ENCODE assay signal across 36 mouse cellular contexts in genomic region chr2:132123063-132123462, GRCm38 (mm10).
"Had no signal": no experiment of that assay in that cellular context is flagged by ENCODE, and none has a peak within 500 bp of the region (broad histone marks: within the 10 kb centered on the region; RNA-seq: fewer than 3 reads in every experiment).

No protein-coding gene starts in this region.

- H3K9me3 ChIP-seq: heart, embryonic 10.5 days; heart, embryonic 12.5 days; heart, embryonic 13.5 days; heart, embryonic 15.5 days; hindbrain, embryonic 10.5 days; hindbrain, embryonic 12.5 days; hindbrain, embryonic 13.5 days; hindbrain, embryonic 15.5 days; intestine, embryonic 15.5 days; kidney, embryonic 15.5 days had no signal

- H3K27me3 ChIP-seq: heart, embryonic 12.5 days; heart, embryonic 13.5 days; heart, embryonic 15.5 days; hindbrain, embryonic 12.5 days; hindbrain, embryonic 13.5 days; hindbrain, embryonic 15.5 days; intestine, embryonic 15.5 days; kidney, embryonic 15.5 days had no signal

- H3K36me3 ChIP-seq: heart, embryonic 10.5 days; heart, embryonic 12.5 days; heart, embryonic 13.5 days; heart, embryonic 15.5 days; hindbrain, embryonic 10.5 days; hindbrain, embryonic 12.5 days; hindbrain, embryonic 13.5 days; hindbrain, embryonic 15.5 days; intestine, embryonic 15.5 days; kidney, embryonic 15.5 days had no signal

- H3K4me2 ChIP-seq: heart, embryonic 11.5 days; heart, embryonic 12.5 days; heart, embryonic 13.5 days; heart, embryonic 15.5 days; hindbrain, embryonic 12.5 days; hindbrain, embryonic 13.5 days; hindbrain, embryonic 14.5 days; hindbrain, embryonic 15.5 days; intestine, embryonic 15.5 days; kidney, embryonic 15.5 days had no signal

- H3K4me3 ChIP-seq: heart, adult 2 months; heart, embryonic 10.5 days; heart, embryonic 12.5 days; heart, embryonic 13.5 days; heart, embryonic 15.5 days; hindbrain, embryonic 10.5 days; hindbrain, embryonic 12.5 days; hindbrain, embryonic 13.5 days; hindbrain, embryonic 15.5 days; intestine, embryonic 15.5 days; kidney, embryonic 15.5 days; layer of hippocampus, adult 2 months had no signal

- H3K9ac ChIP-seq: heart, embryonic 12.5 days; heart, embryonic 13.5 days; heart, embryonic 15.5 days; hindbrain, embryonic 12.5 days; hindbrain, embryonic 13.5 days; hindbrain, embryonic 14.5 days; hindbrain, embryonic 15.5 days; intestine, embryonic 15.5 days; kidney, embryonic 15.5 days had no signal

- DNase-seq: heart, adult 2 months; heart, postnatal 10 days; heart, postnatal 14 days; heart, postnatal 36 days; heart, postnatal 4 days; kidney, adult 11 months; kidney, adult 18-20 months; kidney, adult 2 months; kidney, adult 8-10 months; kidney, adult 9 months; kidney, postnatal 10 days; kidney, postnatal 14 days; kidney, postnatal 25 days; kidney, postnatal 36 days; kidney, postnatal 4 days; layer of hippocampus, adult 9-11 months; layer of hippocampus, postnatal 36 days had no signal

- ATAC-seq: hindbrain, embryonic 16.5 days; hindbrain, postnatal 0 days; inflammation-experienced regulatory T-cells, adult 6 months; intestine, embryonic 15.5 days; intestine, embryonic 16.5 days; intestine, postnatal 0 days had no signal

- H3K27ac ChIP-seq: heart, adult 2 months; heart, embryonic 10.5 days; heart, embryonic 13.5 days; heart, embryonic 15.5 days; hindbrain, embryonic 10.5 days; hindbrain, embryonic 12.5 days; hindbrain, embryonic 13.5 days; hindbrain, embryonic 14.5 days; hindbrain, embryonic 15.5 days; hindbrain, postnatal 0 days; intestine, embryonic 15.5 days; kidney, embryonic 15.5 days; kidney, postnatal 0 days; layer of hippocampus, adult 2 months had no signal

- H3K4me1 ChIP-seq: heart, embryonic 10.5 days; heart, embryonic 13.5 days; heart, embryonic 15.5 days; intestine, embryonic 15.5 days had no signal
